Mouse (Mus musculus) kidney, adult 2 months (tissue): ENCODE results near the gene Ptprs.

Experiments used
- CTCF ChIP-seq: fragments of 200-500 bp; conservative IDR thresholded peaks from 2 replicates; pipeline ENCODE4 v1.5.1; 2011; ENCODE audit warnings: low read depth, mild to moderate bottlenecking, control low read depth, low read length, moderate library complexity, mixed read lengths; ENCODE audit not compliant: insufficient read depth, insufficient read length
- POLR2A ChIP-seq: fragments of 200-500 bp; IDR thresholded peaks from one replicate; pipeline ENCODE4 v1.6.1; 2011; ENCODE audit warnings: low read depth, low read length, control low read depth

- no peak for TF ChIP-seq CTCF
- no peak for TF ChIP-seq POLR2A
Measured at GRCm38 (mm10) chr17:56505401-56505800, 29.1 kb upstream of the Ptprs start.
